Mouse (Mus musculus): ENCODE results near the gene Ypel1.

DNA sequence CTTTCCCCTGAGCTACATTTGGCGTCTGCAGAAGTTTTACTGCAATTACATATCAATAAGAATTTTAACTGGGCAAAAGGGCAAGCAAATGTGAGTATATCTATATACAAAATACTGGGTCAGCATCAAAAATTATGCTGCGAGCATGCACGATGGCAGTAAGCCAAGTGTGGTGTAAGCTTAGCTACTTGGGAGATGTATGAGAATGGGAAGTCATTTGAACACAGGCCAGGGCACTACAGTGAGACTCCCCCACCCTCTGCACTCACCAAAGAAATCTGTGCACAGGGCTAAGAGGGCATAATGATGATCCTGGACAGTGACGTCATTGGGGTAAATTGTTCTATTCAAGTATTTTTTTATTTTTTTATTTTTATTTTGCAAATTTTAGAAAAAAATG lies 35.1 kb downstream of the Ypel1 start:
- TF ChIP-seq GATA1 (IDR thresholded peaks at IDR 0.05; ENCODE audit: low read length) (no peak), TAL1 (IDR thresholded peaks at IDR 0.05; ENCODE audit: low read length) (no peak)
